Mouse (Mus musculus) heart, postnatal 10 days (tissue): ENCODE results near the gene Sertad2. TPM values are rescaled to one million over a fixed set of nuclear protein-coding genes. Genes with fewer than 3 reads are reported as not detected.
A peak's percentile ranks its signal among the peaks of the same experiment; 100 is the strongest.

Experiments
- DNase-seq, 2 experiments: peaks; one replicate each; pipeline ENCODE4 v3.0.0; 2021
- intact Hi-C: fragments of 180-260 bp; cut with DNase I; formaldehyde crosslinking; loops from one replicate; pipeline ENCODE4 v1.15.1; 2025
- total RNA-seq, 2 experiments: library from RNA; stranded (reverse); gene quantifications; 2 replicates each; pipeline ENCODE4 v1.2.3; 2021

The Sertad2 gene
- total RNA-seq, 2 experiments from 2014 or later, result 21.1 to 23.7 TPM

GRCm38 (mm10) chr11:20639918-20640447 is 96.9 kb downstream of the Sertad2 start:
- peak; percentile 67 to 73 for DNase-seq
- intact Hi-C loops, result loop anchor here (2.0 kb wide), 3 partner anchors 51 to 185 kb away; no protein-coding TSS in a partner anchor

- intact Hi-C loops, result no loop called here
- no peak for DNase-seq
Observed at GRCm38 (mm10) chr11:20642321-20642720, 99.3 kb downstream of the Sertad2 start.

DNA sequence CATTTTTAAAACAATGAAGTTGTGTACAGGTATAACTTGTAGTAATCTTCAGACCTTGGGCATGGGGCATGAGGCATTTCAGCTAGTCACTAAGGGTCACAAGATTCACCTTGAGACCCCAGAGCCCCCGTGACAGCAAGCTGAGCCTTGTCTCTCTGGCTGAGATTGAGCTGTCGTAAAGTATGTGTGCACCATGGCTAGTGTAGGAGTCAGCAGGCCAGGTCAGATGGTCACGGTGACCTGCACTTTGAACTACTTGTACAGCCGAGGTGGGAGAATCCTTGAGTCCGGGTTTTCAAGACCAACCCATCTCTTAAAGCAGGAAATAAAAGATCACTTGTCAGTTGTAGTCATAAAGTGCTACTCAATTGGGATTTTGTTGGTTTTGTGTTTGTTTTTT is 100.1 kb downstream of the Sertad2 start:
- intact Hi-C loops, result no loop called here
- DNase-seq, result no peak

DNA sequence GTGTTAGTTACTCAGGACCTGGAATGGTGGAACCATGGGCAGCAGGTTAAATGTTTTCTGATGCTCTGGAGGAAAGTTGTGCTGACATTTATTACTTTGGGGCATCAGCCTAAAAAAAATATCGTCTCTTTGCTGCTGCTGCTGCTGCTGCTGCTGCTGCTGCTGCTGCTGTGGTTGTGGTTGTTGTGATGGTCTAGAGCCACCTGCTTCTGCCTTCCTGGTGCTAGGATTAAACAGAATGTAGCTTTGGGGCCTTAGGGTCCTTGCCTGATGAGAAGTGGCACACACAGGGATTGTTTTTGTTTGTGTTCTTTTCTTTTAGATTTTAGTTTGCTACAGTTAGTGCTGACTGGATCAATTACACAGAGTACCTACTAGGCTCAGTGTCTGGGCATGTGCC is 101.1 kb downstream of the Sertad2 start:
- DNase-seq, result no peak
- intact Hi-C loops, result no loop called here

DNA sequence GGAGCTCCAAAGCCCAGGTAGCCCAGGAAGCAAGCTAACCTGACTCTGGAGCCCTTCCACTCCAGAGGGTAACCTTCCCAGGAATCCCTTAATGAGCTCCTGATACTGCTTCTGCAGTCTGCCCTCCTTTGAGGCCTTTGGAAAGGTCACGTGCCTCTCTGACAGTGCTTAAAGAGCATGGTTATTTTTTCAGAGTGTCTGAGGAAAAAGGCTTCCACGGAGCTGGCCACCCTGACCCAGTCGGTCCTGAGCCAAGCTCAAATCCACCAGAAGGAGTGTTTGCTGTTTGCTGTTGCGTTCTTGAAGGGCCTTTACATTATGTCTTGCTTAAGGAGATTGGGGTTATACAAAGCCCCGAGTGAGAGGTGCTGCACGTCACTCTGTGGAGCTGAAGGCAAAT is 101.8 kb downstream of the Sertad2 start:
- no peak for DNase-seq
- intact Hi-C loops, result no loop called here

DNA sequence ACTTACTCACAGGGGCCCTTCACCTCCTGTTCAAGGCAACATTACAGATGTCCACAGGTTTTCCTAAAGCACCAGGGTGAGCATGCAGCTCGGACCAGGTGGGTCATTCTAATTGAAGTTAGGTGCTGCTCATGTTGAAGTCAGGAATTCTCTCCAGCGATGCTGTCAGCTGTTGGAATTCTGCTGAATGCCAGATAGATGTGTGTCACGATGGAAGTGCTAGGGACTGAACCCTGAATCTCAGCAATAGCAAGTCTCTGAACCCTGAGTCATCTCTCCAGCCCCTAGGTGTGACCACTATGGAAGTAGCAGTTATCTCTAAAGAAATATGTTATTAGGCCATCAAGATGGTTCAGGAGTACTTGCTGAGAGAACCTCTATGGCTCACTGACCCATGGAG is 102.5 kb downstream of the Sertad2 start:
- DNase-seq, result no peak
- intact Hi-C loops, result no loop called here

- intact Hi-C loops, result no loop called here
- DNase-seq, result no peak
Observed at GRCm38 (mm10) chr11:20646142-20646541, 103.1 kb downstream of the Sertad2 start.

- no peak for DNase-seq
- intact Hi-C loops, result no loop called here
Observed at GRCm38 (mm10) chr11:20646986-20647726, 104.1 kb downstream of the Sertad2 start.

GRCm38 (mm10) chr11:20647902-20648625 is 105.0 kb downstream of the Sertad2 start:
- peak in 1 of 2 experiments; percentile 36 for DNase-seq
- intact Hi-C loops, result no loop called here

DNA sequence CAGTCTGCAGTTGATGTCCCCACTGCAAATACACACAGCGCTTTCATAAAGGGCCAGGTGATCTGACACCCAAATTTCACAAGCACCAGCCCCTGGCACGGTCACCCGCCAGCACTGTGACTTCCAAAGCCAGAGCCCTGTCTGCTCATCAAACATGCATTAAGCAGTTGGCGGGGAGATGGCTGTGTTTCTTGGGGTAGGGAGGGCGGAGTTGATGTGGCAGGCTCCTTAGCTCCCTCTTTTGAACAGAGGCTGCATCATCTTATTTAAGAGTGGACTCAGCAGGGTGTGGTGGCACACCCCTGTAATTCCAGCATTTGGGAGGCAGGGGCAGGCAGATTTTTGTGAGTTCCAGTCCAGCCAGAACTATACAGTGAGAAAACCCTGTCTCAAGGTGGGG is 106.4 kb downstream of the Sertad2 start:
- DNase-seq, result no peak
- intact Hi-C loops, result no loop called here

DNA sequence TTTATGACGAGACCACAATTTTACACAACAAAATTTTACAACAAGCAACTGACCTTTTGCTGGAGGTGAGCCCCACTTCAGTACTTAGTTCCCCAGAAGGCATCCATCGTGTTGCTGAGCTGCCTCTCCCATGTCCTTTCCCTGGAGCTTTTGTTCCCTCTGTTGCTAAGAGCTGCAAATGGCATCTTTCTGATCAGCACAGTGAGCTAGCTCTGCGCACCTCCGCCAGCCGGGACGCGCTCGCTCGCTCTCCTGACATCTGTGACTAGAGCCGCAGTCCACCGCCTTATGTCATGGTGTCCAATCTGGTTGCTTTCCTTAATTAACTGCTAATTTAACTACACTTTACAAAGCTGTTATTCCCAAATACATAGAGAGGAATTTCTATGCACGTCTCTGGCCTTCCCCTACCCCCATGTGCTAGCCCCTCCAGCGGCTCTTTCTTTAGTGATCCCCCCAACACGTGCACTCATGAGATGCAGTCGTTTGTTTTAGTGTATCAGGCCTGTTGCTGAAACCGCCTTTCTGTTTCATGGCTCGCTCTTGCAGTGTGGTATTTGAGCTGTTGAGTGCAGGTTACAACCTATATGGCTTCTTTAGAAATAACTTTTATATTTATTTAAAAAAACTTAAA is 107.1 kb downstream of the Sertad2 start:
- DNase-seq, result no peak
- intact Hi-C loops, result no loop called here

DNA sequence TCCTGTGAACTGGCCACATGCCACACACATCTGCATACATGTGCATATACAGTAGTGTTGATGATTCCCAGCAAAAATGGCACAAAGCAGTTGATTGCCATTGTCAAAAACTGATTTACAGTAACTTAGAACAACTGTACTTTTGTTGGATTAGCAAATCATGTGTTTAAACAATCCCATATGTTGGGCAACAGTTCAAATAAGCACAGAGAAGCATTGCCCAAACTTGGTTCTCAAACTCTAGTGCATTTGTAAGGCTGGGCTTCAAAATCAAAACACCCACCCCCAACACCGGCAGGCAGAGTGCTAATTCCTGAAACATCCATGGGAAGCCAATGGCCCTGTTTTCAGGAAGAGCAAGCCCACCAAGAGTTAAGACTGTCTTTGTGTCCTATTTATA is 108.1 kb downstream of the Sertad2 start:
- no peak for DNase-seq
- intact Hi-C loops, result no loop called here

- DNase-seq, result peak; percentile 67 to 77
- intact Hi-C loops, result no loop called here
Observed at GRCm38 (mm10) chr11:20655795-20656710, 113.0 kb downstream of the Sertad2 start.

- intact Hi-C loops, result no loop called here
- DNase-seq, result no peak
Observed at GRCm38 (mm10) chr11:20656711-20657057, 113.6 kb downstream of the Sertad2 start.

GRCm38 (mm10) chr11:20659094-20659493 is 116.0 kb downstream of the Sertad2 start:
- DNase-seq, result no peak
- intact Hi-C loops, result no loop called here

- intact Hi-C loops, result no loop called here
- no peak for DNase-seq
Observed at GRCm38 (mm10) chr11:20660111-20661097, 117.4 kb downstream of the Sertad2 start.

- intact Hi-C loops, result no loop called here
- DNase-seq, result peak; percentile 48 to 58
Observed at GRCm38 (mm10) chr11:20661652-20662051, 118.6 kb downstream of the Sertad2 start.

DNA sequence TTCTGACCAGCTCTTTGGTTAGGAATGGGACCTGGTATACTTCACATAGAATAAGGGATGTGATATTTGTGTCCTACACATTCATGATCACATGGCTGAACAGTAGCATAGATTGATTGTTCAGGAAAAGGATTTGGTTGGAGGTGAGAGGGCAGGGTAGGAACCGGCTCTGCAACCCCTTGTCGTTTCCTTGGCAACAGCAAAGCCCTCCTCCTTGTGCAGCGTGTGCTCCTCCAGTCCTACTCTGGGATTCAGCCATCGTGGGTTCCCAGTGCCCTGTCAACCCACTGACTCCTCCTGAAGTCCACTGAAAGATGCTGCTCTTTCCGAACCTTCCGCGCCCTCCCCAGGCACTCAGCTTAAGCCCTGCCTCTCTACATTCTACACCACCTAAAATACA is 119.8 kb downstream of the Sertad2 start:
- intact Hi-C loops, result no loop called here

GRCm38 (mm10) chr11:20663580-20664198 is 120.6 kb downstream of the Sertad2 start:
- no peak for DNase-seq
- intact Hi-C loops, result no loop called here

More for the DNA sequence above, 119.8 kb downstream of the Sertad2 start:
- no peak for DNase-seq
